Mouse (Mus musculus) testis, postnatal 14 days (tissue): ENCODE results near the gene Aldh3b2.

Experiments
- DNase-seq: peaks from one replicate; pipeline ENCODE4 v3.0.0; 2021; ENCODE audit warnings: low spot score

Aldh3b2 gene

DNA sequence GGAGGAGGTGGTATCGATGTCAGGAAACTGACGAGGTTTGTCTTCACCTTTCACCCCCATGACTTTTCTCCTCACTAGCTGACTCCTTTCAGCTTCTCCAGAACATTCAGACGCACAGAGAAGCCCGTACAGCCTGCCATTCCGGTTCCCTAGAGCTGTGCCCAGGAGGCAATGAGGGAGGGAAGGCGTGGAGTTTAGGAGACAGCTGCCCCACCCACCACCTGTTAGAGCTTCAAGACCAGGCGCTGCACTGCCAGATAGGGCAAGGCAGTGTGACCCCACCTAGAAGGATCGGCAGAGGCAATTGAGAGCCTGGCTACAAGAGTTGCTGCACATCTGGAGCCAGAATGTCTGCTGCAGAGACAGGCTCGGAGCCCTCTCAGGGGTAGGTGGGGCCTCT, at the start of gene Aldh3b2:
Gene Aldh3b2 (plus strand): TSS at position 100 of the 400 bp plus-strand sequence.
- no peak for DNase-seq

DNA sequence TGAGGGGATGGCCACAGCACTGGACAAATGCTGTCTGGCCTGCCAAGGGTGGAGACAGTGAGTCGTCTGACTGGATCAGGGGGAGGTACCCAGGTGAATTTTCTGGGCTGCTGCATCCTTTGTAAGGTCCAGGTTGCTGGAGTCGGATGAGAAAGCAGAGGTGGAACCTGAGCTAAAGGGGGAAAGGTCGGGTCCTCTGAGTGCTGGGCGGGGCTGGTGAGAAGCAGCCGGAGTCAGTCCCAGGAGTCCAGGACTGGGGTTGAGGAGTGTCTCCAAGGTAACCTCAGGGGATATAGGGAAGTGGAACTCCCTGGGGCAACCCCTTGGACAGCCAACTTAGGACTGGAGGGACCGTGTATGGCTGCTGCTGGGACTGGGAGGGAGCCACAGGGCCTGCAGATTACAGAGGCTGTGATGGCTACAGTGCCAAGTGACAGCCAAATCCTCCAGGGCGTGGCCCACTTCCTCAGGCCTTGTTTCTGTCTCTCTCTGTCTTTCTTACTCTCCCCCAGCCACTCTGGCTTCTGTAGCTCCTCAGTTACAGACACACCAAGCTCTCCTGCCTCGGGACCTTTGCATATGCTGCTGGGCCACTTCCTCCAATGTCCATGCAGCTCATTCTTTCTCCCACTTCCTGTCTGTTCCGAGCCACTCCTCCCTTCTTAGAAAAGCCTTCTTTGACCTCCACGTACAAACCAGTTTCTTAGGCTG, 49.3 kb upstream of the Aldh3b2 start:
- DNase-seq: no peak

DNA sequence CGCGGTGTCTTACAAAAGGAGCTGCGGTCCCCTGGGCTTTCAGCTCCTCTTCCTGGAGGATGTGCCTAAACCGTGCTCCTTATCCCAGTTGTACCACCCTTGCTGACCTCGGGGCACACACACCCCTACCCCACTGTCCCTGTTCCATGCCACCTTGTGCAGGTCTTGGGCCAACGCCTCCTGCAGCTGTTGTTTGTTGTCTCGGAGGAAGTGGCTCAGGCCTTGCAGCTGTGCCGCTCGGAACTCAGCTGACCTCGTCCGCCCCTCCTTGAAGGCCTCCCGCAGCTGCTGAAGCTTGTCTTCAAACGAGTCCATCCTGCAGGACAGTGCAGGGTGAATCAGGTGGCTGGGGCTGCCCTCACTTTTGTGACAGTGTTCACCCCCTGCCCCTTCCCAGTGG, 48.5 kb upstream of the Aldh3b2 start:
- DNase-seq: no peak

DNA sequence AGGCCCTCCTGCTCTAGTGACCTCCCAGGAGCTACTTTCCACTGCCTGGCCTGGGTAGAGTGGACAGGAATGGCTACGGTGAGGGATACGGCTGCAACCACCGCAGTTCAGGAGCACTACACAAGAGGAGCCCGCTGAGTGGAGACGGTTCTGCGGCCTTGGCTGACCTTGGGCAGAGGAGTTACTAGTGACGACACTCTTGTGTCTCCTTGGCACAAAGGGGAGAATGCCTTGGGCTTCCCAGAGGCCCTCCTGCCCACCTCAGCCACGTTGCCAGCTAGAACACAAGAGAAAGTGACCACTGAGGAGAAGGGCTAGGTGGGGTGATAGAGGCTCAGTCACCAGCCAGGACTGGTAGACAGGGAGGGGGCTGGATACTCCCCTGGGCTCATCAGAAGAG, 47.9 kb upstream of the Aldh3b2 start:
- DNase-seq: no peak

DNA sequence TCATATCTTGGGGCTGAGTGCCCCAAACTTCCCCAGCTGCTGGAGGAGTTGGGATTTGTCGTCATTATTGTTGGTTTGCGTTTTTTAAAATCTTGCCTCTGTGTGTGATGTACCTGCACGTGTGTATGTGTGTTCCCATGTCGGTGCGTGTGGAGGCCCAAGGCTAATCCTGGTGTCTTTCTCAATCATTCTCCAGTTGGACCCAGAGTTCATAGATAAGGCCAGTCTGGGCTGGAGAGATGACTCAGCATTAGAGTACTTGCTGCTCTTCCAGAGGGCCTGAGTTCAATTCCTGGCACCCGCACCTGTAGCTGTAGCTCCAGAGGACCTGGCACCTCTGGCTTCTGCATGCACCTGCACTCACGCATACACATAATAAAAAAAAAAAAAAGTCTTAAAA, 47.3 kb upstream of the Aldh3b2 start:
- no peak for DNase-seq

DNA sequence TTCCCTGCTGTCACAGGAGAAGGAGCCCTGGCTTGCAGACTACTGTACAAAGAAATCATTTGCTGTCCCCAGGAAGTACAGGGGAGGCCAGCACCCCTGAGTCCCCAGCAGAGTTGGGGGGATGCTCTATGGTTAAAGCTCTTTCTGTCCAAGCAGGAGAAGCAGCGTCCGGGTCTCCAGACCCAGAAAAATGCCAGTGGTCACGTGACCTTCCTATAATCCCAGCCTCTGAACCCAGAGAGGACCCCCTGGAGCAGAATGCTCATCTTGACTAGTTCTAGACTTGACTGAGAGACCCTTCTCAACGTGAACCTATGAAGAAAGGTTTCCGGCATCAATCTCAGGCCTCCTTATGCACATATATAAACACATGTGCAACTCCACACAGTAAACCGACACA, 46.3 kb upstream of the Aldh3b2 start:
- DNase-seq: no peak

DNA sequence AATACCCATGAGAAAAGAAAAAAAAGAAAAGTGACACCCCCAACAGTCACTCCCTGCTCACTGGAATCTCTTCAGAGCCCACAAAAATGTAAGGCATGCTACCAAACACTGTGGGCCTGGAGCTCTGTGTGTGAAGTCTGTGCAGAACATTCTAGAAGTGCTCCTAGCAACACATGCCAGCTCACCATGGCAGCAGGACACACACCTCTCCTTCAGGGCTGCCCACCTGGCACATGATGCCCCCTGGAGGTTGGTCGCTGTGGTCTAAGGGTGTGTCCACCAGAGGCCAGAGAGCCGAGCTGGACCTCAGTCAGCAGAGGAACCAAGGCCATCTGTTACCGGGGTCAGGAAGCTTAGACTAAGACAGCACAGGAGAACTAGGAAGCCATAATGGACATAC, 45.8 kb upstream of the Aldh3b2 start:
- DNase-seq: no peak

DNA sequence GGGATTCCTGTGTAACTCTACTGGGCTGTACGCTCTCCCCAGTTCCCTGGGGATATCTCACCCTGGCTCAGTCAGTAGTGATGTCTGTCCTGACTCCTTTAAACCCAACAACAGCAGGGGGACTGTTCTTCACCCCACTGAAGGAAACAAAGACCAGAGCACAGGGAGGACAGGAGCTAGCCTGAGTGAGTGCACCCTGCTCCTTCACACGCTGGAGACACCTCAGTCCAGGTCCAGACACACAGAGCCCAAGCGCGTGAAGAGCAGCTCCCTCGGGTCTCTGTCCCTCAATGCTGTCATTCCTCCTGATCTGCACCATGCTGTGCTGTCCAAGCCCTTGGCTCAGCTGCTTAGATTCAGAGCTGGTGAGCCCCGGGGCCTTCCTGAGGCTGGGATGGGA, 45.4 kb upstream of the Aldh3b2 start:
- DNase-seq: no peak

DNA sequence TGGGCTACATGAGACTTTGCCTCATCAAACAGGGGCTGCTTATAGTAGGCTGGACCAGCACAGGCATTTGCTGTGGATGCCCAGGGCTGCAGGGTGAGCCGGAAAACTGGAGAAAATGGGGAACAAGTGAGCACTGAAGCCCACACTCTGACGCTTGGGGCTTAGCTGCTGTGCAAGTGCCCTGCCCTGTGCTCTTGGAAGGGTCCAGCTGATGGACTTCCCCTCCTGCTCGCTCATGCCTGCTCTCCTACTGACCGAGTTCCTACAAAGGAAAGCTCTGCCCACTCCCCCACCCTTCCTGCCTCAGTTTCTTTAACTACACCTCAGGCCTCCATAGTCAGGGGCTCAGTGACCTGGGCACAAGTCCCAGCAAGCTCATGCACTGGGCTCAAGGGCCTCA, 44.1 kb upstream of the Aldh3b2 start:
- no peak for DNase-seq

DNA sequence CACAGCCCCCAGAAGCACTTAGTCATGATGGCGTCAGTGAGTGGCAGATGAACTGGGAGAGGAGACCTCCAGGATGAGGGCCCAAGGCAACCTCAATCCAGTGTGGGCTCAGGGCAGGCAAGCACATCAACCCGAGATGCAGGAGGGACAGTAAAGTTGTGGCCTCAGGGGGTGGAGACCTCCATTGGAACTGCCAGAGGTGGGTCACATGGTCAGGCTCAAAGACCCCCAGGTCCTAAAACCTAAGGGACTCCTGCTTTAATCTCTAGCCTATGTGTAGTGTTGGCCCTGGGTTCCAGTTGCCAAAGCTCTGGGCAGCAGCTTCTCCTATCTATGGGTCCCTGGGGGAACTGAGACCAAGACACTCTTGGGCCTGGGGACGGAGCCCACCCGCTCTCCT, 43.3 kb upstream of the Aldh3b2 start:
- DNase-seq: no peak

DNA sequence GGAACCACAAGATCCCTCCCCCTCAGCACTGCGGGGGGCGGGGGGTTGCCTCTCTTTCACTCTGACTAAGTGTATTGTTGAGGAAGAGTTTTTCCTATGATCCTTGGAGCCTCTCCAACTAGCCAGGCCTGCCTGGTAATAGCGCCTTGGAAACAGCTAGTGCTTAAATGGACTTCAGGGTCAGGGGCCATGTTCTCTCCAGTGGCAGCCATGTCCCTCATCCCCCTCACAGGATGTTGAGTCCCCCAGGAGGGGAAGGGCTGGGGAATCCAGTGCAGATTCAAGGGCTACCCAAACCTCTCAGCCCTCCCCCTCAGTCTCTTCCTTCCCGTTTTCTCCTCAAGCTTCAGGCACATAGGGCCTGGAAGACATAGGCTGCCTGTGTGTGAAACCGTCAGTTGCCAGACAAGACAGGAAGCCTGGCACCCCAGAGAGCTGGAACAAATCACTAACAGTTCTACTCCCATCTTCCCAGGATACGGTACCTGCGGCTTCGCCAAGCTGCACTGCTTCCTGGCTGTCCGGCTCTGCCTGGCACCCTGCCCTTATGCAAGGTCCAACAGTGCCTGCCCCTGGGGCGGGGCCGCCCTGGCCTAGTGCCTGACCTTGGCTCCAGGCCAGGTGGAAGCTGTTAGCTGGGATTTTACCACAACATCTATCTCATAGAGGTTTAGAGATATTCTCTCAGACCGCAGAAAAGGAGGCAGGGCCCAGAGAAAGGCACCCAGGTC, 42.8 kb upstream of the Aldh3b2 start, which contains the start of gene Aldh3b1:
Gene Aldh3b1 (minus strand): TSS at position 598 of the 731 bp plus-strand sequence.
- peak; percentile 74 for DNase-seq

DNA sequence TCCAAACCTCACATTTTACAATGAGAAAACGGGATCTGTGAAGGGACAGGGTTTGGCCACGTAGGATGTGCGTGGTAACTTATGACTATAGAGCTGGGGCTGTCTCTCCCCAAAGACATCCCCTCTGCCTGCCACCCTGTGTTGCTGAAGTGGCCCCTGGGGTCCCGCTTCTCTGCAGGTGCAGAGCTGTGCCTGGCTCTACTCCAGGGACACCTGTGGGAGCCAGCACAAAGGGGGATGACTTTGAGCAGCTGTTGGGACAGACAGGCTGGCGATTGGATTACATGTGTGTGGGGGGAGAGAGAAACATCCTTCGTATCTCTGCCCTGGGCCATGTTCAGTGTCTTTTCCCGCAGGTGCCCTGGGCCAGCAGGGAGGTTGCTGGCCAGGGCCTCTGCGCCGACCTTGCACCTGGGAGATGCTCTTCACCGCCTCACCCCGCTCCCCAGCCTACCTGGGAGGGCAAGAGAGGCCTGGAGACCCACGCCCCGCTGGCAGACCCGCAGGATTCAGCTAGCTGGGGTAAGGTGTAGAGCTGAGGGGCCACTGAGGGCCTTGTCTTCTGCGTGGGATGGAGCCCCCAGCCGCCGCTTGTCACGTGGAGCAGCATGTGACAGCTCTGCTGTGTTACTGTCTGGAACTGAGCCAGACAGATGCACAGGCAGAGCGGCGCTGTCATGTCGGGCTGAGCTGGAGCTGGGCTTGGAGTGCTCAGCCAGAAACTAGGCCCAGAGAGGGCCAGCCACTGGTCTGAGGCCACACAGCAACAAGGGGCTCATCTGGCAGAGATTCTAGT, 41.7 kb upstream of the Aldh3b2 start:
- no peak for DNase-seq

DNA sequence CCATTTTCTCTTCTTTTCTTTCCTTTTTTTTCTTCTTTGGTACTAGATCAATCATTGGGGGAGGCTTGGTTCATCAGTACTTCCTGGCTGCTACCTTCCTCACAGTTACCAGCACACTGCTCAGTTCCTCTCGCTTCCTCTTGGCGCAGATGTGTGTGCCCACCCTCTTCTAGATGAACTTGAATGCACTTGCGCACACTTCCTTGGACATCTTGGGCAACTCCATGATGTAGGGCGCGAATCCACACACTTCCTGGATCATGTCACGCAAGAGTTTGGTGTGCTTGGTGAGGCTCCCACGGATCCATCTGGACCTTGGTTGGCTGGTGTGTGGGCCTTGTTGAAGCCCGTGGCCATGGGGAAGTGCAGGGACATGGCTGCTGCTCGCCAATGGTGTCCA, 40.4 kb upstream of the Aldh3b2 start:
- DNase-seq: no peak

DNA sequence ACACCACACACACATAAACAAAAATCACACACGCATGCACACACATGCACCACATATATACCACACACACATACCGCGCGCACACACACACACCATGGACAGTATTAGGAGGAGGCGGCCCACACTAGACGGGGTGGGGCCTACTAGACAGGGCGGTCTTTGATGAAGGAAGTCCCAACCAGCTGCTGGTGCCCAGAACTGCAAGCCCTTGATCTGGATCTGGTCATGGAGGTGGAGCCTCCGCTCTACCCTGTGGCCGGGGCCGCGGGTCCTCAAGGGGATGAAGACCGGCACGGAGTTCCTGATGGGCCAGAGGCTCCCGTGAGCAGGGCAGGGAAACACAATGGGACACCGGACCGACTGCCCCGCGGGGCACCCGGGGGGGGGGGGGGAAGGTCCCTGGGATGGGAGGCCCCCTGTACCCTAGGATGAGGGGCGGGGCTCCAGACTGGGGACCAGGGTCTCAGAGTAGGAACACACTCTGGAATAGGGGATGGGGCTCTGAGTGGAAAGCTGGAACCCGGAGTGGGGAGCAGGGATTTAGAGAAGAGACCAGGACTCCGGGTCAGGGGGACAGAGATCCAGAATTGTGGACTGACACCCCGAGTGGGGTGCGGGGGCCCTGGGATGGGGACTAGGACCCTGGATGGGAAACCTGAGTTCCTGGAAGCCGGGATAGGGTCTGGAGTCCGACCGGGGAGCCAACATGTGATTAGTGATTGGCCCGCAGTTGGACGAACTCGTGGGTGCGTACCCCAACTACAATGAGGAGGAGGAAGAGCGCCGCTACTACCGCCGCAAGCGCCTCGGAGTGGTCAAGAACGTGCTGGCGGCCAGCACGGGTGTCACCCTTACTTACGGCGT, 36.9 kb upstream of the Aldh3b2 start, which contains the start of gene Unc93b1:
Gene Unc93b1 (plus strand): TSS at position 155 of the 864 bp plus-strand sequence.
- DNase-seq: no peak

DNA sequence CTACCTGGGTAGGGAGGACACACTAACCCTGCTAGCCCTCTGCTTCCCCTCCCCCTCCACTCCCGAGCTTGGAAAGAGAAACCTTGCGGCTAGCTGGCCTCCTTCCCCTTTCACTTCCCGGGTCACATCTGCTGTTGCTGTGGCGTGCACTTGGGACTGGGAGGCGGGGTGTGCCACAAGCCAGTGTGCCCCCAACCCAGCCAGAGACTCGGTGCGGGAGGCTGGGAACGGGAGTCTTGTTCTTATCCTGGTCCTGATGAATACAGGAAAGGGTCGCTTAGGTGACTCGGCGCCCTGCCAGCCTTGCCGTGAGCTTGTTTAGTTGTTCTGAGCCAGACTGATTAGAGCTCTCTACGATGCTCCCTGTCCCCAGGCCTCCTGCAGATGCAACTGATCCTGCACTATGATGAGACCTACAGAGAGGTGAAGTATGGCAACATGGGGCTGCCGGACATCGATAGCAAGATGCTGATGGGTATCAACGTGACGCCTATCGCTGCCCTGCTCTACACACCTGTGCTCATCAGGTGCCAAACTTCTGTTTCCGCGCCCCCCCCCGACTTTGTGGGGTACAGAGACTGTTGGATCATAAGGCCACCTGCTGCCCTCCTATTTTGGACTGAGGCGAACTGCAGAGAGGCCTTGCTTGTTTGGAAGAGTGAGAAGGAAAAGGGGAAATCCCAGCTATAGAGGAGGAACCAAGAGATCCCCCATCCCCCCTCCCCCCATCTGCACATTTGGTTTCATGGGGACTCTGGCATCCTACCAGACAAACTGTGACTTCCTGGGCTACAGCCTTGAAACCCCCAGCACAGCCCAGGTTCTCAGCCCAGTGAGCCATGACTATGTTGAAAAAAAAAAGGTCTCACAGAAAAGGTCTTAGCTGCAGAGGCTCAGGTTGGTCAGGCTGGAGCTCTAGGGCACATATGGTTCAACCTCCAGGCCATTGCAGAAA, 36.0 kb upstream of the Aldh3b2 start:
- DNase-seq: no peak

DNA sequence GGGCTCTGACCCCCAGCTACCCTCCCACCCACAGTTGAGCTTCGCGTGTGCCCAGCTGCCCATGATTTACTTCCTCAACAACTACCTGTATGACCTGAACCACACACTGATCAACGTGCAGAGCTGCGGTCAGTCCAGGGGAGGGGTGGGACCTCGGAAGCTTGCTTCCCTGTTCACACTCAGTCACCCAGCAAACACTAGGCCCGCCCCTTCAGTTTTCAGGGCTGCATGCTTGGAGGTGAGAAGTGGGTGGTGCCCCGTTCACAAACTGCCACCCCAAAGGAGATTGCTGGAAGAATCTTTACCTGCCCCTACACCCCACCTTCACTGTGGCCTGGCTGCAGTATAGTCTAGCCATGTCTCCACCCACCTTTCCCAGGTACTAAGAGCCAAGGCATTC, 29.8 kb upstream of the Aldh3b2 start:
- DNase-seq: no peak

DNA sequence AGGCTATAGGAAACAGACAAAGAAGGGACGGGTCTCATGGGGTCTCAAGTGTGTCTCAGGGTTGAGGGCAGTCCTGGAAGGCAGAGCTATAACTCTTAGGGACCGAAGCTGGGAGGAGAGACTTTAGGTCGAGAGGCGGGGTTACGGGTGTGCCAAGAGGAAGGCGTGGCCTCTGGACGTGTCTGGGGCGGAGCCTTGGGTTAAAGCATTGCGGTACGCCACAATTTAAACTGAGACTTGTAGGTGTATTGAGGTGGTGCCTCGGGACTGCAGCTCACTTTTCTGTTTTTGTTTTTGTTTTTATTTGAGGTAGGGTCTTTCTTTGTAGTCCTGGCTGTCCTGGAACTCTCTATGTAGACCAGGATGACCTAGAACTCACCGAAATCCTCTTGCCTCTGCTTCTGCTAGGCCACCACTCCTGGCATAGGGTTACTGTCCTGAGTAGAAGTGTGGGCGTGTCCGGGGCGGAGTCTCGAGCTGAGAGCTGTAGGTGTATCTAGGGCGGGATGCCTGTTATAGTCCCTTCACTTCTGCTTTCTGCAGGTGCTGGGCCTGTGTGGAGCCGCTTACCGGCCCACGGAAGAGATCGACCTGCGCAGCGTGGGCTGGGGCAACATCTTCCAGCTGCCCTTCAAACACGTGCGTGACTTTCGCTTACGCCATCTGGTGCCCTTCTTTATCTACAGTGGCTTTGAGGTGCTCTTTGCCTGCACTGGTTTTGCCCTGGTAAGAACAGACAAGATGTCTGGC, 29.0 kb upstream of the Aldh3b2 start:
- DNase-seq: no peak

DNA sequence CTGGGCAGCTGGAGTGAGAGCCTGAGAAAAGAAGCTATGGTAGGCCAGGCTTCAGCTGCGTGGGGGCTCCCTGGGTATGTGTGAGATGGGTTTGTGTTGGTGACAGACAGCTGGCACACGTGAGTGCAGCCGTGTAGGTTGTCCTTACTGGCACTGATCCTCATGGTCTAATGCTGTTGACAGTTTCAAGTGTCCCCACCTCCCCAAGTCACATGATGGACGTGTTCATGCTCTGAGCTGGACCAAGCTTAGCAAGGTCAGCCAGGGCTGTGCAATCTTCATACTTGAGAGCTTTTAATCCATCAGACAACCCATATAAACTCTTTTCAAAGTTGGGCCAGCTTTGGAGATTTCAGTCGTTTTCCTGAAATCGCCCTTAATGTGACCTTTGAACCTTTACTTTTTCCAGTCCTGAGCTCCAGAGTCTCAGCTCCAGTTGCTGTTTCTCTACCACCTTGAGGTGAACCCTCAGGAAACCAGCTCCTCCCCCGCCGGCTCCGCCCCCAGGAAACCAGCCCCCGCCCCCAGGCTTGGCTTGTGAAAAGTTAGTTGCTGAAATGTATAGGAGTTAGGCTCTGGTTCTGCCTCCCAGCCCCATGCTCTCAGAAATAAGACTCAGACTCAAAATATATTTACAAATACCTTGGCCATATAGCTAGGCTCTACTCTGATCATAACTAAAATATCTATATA, 26.1 kb upstream of the Aldh3b2 start:
- DNase-seq: no peak

DNA sequence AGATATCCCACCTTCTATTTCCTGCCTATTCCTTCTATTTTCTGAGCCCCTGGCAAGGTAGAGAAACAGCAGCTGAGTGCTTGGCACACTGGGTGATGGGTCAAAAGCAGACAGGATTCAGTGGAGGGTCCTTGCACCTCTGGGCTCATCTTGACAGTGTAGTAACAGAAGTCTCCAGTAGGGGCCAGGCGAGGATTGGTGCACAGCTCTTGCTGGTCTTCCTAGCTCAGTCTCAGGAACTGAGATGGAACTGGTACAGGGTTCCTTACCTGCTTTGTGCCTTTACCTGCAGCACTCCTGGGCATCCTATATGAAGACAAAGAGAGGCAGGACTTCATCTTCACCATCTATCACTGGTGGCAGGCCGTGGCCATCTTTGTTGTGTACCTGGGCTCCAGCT, 25.4 kb upstream of the Aldh3b2 start:
- DNase-seq: no peak
